Mouse (Mus musculus) heart, postnatal 14 days (tissue): ENCODE data around the gene Ifnlr1. TPM values are rescaled to one million over a fixed set of nuclear protein-coding genes. Genes with fewer than 3 reads are reported as not detected.
"Not testable (repeated sequence)": the region's sequence is repeated elsewhere in the genome, so short reads cannot be mapped to it uniquely, and the experiment has no call there.

Source experiments
- DNase-seq, 2 experiments: peaks; one replicate each; pipeline ENCODE4 v3.0.0; 2021 to 2022
- intact Hi-C: fragments of 180-260 bp; cut with DNase I; formaldehyde crosslinking; loops from one replicate; pipeline ENCODE4 v1.15.1; 2025
- total RNA-seq, 2 experiments: library from RNA; stranded (reverse); gene quantifications; 2 replicates each; pipeline ENCODE4 v1.2.3; 2021

Ifnlr1 gene
- total RNA-seq, 2 experiments from 2014 or later: 2.5 to 2.9 TPM

DNA sequence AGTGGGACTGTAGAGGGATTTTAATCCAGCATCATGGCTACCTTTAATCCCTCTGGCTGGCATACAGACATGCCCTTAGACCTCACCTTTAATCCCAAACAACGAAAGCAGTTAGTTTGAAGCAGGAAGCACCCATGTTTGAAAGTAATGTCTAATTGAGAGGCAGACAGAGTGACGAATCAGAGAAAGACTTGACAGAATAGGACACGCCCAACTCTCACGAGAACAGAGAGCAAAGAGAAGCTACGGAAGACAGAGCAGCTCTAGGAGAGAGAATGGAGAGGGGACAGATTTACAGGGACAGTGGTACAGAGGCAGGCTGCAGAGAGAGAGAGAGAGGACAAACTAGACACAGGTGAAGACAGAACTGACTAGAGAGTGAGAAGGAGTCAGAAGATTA lies 4.3 kb upstream of the Ifnlr1 start:
- intact Hi-C loops: loop anchor here (2.0 to 5.0 kb wide), 2 partner anchors 29 to 86 kb away; no protein-coding TSS in a partner anchor
- DNase-seq: no peak

DNA sequence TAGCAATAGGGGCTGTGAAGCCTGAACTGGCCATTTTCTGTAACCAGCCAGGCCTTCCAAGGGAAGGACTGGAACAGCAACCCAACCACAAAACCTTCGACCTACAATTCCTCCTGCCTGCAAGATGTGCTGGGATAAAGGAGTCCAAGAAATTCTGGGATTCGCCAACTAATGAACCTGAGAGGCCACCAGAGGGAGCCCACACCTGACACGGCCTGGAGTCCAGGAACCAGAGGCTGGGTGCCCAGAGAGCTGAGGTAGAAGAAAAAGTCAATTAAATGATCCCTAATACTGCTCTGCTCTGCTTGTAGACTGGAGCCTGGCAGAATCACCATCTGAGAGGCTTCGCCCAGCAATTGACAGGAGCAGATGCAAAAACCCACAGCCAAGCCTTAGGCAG lies 2.5 kb upstream of the Ifnlr1 start:
- intact Hi-C loops: loop anchor here (2.0 to 5.0 kb wide), 2 partner anchors 27 to 84 kb away; no protein-coding TSS in a partner anchor
- peak; percentile 45 to 57 for DNase-seq

DNA sequence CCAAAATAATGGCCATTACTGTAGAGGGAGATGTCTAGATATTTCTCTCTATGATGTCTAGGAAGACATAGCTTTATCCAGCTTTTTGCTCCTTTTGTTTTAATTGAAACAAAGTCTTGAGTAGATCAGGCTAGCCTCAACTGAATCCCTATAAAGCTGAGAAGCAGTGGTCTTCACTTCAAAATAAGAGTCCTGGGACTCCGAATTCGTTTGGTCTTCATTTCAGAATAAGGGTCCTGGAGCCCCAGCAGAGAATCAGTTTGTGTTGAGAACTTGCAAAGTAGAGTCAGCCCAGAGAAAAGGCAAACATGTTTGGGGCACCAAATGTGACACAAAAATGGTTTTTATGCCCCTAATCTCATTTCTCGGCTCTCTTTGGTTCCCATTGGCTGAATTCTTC lies 1.4 kb upstream of the Ifnlr1 start:
- no peak for DNase-seq
- intact Hi-C loops: loop anchor here (5.0 kb wide), 1 partner anchor 83 kb away; no protein-coding TSS in a partner anchor

DNA sequence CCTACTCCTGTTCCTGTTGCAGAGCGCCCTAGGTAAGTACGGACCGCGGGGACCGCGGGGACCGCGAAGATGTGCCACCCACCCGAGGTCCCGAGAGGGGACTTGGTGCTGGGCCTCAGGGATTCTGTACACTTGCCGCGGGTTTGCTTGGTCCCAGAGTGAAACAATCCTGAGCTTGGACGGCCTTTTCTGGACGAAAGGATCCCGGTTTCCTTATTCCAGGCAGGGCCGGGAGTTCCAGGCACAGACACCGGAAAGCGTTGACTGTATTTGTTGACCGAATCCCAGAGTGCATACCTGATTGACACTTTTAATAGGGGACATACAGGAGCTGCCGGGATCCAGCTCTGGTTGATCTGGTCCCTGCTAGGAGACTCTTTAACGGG lies 474 bp downstream of the Ifnlr1 start:
- intact Hi-C loops: no loop called here

DNA sequence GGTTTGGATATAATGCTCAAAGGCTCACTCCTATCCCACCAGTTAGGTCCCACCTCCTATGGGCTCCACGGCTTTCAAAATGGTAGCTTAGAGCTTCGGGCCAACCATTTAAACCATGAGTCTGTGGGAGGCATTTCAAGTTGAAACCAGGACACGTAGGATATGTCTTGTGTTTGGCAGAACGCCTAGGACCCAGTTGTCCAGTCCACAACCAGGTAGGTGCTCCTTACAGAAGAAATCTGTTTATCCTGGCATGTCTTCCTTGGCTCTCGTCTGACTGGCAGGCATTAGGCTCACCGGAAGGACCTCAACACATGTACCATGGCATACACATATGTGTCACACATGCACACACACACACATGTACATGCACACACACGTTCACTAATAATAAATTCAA lies 3.7 kb downstream of the Ifnlr1 start:
- no peak for DNase-seq
- intact Hi-C loops: no loop called here

More for the DNA sequence above, 474 bp downstream of the Ifnlr1 start:
- peak in 1 of 2 experiments; percentile 22 for DNase-seq

DNA sequence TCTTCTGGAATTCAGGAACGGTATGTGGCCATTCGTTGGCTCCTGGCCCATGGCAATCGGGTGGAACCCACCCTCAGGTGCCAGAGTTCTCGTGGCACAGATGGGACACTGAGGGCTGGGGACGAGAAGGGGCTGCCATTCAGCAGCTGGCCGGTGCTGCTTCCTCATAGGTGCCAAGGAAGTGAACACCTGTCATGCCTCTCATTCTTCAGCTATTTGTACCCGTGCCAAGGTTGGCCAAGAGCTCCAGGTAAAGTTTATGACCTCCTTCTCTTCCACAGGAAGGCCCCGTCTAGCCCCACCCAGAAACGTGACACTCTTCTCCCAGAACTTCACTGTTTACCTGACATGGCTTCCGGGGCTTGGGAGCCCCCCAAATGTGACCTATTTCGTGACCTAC lies 4.2 kb downstream of the Ifnlr1 start:
- intact Hi-C loops: no loop called here
- DNase-seq: no peak

DNA sequence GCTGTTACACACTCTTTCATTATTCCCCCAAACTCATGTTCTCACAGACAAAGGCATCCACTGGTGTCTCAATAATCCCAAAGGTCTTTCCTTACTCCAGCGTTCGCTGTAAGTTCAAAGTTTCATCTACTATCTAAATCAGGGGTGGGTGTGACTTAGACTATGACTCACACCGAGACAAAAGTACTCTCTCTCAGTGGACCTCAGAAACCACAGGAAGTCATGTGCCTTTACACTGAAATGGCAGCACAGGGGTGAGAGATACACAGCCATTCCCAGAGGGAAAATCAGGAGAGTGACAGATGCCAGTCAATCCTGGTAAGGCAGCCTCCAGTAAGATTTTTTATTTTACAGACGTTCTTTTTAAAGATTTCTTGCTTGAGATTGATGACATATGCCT lies 6.8 kb downstream of the Ifnlr1 start:
- intact Hi-C loops: no loop called here
- DNase-seq: no peak

DNA sequence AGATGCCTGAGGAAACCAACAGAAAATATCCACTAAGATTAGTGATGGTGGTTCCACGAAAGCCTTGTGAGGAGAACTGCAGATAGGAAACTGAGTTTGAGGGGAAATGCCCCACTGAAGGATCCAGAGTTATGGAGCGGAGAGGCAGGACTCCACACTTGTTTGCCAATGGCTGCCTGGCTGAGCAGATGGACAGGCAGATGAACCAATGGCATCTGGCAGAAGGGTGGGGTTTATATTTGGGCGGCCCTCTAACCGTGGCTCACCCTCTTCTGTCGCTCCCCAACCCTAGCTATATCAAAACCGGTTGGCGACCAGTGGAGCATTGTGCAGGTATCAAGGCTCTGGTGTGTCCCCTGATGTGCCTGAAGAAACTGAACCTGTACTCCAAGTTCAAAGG lies 12.4 kb downstream of the Ifnlr1 start:
- DNase-seq: no peak
- intact Hi-C loops: no loop called here

DNA sequence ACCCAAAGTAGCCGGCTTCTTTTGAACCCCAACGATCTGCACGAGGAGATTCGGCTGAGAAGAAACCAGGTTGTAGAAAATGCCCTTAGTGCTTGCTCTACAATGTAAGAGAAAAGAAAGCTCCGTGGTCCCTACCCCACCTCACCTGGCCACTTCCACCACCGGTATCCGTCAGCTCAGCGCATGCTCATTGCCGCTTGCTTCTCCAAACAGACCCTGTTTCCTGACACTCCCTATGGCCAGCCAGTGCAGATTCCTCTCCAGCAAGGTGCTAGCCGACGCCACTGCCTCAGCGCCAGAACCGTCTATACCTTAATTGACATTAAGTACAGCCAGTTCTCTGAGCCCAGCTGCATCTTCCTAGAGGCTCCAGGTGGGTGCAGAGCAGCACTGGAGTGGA lies 17.4 kb downstream of the Ifnlr1 start:
- intact Hi-C loops: loop anchor here (10.0 kb wide), 1 partner anchor 181 kb away; no protein-coding TSS in a partner anchor
- DNase-seq: no peak

DNA sequence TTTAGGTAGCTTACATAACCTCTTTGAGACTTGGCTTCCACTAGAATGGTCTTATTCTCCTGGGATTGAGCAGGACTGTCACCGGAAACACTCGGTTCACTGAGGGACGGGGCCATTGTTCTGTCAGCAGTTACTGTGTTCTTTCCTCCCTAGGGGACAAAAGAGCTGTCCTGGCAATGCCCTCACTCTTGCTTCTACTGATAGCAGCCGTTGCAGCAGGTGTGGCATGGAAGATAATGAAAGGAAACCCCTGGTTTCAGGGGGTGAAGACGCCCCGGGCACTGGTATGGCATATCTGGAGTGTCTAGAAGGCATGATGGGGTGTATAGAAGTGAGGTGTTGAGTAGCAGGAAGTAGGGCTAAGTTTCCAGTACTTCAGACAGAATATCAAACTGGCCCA lies 17.9 kb downstream of the Ifnlr1 start:
- intact Hi-C loops: loop anchor here (10.0 kb wide), 1 partner anchor 181 kb away; no protein-coding TSS in a partner anchor
- DNase-seq: peak in 1 of 2 experiments; percentile 25

DNA sequence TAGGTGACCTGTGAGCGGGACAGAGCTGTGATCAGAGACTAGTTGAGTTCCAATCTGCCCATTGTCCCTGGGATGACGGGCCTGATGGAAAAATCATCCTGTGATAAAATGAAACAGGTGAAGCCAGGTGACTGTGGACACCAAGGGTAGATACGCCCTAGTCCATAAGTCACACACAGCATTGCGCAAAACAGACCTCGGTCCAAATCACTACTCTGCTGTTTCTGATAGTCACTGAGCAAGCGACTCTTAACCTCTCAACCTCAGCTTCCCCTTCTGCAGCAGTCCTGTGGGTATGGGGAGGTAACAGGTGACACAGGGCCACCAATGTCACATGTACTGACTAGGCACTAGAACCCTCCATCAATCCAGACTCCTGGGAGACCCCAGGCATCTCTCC lies 20.0 kb downstream of the Ifnlr1 start:
- intact Hi-C loops: loop anchor here (10.0 kb wide), 1 partner anchor 179 kb away; no protein-coding TSS in a partner anchor
- DNase-seq: no peak

DNA sequence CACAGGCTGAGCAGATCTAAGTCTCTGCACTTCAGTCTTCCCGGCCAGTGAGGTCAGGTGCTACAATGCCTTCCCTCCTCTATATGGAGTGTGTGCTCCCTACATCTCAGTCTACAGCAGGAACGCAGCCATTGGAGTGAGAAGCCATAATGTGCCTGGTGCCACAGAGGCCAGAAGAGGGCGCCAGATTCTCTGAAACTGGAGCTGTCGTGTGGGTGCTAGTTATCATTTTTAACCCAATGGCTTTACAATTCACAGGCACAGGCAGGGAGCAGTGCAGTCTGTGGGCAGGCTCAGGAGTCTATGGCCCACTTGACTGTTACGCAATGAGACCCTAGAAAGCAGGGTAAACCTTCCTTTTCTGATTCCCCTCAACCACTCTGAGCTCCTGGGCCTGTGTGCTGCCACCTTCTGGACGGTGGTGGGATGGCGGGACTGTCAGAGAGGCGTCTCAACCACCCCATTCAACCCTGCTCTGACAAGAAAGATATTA lies 23.0 kb downstream of the Ifnlr1 start:
- intact Hi-C loops: loop anchor here (10.0 kb wide), 1 partner anchor 176 kb away; no protein-coding TSS in a partner anchor
- DNase-seq: peak; percentile 80 to 89

DNA sequence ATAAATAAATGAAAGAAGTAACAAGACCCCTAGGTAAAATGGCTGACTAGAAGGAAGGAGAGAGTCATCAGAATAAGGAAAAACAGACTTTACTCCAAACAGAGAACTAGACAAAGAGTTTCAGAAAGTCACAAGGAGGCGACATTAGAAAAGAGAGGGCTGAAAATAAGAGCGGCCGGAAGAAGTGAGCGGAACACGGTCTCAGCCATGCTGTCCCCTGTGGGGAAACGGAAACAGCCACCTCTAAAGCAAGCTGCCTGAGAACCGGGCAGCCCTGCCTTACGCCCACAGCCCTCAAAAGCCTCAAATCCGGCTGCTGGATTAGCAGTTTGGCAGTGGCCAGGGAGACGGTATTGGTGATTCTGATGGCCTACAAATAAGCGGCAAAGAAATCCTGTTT lies 23.5 kb downstream of the Ifnlr1 start:
- intact Hi-C loops: loop anchor here (2.0 to 10.0 kb wide), 3 partner anchors 27 to 175 kb away; no protein-coding TSS in a partner anchor

DNA sequence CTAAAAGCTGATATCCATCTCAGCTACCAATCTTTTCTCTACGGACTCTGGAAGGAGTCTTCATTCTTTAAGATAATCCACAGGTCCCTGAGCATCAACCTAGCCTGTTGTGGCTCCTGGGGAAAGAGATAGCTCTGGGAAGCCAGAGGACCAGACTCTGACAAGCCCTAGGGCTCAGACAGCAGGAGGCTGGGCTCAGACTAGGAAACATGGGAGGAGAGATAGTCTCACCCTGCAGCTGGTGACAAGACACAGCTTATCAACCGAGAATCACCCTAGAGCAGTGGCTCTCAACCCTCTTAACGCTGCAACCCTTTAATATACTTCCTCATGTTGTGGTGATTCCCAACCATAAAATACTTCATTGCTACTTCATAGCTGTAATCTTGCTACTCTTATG lies 24.3 kb downstream of the Ifnlr1 start:
- intact Hi-C loops: loop anchor here (2.0 to 5.0 kb wide), 2 partner anchors 28 to 57 kb away; no protein-coding TSS in a partner anchor
- no peak for DNase-seq

More for the DNA sequence above, 23.5 kb downstream of the Ifnlr1 start:
- no peak for DNase-seq

DNA sequence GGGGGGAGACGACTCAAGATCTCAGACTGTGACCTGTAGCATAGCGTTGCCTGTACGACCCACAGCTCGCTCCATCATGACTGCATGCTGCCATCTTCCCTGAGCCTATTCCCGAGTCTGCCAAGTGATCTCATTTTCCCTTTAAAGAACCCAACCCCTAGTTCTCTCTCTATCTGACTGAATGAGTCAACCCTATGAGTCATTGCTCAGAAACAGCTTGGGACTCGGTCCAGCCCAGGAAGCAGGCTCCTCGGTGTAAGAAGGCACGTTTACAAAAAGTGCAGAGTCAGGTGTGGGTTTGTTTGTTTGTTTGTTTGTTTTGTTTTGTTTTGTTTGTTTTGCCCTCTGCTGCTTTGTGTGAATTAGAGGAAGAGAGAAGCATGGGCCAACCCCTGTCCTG lies 28.7 kb downstream of the Ifnlr1 start:
- DNase-seq: no peak

DNA sequence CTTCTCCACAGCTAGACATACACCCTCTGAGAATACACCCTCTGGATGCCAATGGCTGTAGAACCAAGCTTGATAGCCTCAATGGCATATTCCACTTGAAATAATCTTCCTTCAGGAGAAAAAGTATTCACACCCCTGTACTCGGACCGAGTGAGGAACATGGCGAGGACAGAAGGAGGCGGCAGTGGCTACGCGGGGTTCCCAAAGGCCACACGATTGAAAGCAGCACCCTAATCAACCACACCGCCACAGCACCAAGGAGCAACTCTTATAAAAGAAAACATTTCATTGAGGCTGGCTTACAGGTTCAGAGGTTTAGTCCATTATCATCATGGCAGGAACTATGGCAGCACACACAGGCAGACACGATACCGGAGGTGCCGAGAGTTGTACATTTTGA lies 30.4 kb downstream of the Ifnlr1 start:
- DNase-seq, intact Hi-C loops: not testable (repeated sequence)

More for the DNA sequence above, 28.7 kb downstream of the Ifnlr1 start:
- intact Hi-C loops: loop anchor here (5.0 kb wide), 1 partner anchor 53 kb away; no protein-coding TSS in a partner anchor

DNA sequence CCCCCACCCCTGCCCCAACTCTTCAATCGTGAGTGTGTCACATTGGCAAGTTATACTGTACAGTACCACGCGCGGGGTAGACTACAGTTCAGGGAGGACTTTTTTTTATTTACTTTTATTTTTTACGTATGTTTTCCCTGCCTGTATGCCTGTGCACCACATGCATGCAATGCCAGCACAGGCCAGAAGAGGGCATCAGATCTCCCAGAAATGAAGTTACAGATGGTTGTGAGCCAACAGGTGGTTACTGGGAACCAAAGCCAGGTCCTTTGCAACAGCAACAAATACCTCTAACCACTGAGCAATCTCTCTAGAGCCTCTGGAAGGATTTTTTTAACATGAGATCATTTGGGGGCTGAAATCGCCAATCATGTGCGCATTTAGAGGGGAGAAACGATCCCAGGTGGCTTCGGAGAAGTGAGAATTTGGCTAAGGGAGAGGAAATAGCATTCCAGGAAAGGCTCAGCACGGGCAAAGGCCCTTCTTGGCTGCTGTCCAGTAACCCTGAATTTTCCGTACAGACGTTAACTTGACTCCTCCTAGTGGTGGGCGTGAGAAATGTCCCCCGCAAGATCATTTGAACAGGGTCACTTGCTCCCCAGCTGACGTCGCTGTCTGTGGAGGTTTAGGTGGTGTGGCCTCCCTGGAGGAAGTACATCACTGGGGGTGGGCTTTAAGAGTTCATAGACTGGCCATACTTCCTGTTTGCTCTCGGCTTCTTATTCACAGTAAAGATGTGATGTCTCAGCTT lies 36.6 kb downstream of the Ifnlr1 start:
- intact Hi-C loops: no loop called here

DNA sequence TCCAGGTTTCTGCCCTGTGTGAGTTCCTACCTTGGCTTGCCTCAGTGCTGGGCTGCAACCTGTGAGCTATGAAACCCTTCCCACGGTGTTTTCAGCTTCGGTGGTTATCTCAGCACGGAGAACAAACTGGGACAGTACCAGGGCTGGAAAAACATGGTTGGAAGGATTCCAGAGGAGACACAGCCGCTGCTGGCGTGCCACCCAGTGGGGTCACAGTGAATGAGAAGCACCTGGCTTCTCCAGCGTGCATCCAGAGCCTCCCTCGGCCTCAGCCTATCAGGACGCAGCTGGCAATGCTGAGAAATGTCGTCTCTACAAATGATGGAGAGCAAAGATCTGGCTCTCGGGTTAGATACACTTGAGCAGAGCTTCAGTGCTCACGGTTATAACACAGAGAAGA lies 40.3 kb downstream of the Ifnlr1 start:
- no peak for DNase-seq
- intact Hi-C loops: no loop called here

More for the DNA sequence above, 36.6 kb downstream of the Ifnlr1 start:
- DNase-seq: no peak

DNA sequence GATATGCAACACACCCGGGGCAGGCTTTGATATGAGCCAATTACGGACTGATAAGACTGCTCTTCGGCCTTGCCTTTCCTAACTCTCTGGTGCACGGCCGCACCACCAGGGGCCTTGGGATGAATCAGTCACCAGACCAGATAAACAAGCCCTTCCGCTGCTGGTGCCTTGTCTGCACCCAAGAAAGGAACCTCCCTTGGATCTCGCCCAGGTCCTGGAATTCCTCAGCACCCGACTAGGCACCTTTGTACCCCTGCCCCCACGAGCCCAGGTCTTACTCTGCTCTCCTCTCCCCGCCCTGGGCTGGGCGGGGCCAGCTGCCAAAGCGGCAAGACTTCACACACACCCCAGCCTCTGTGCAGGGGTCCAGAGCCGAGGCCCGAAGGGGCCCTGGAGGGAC lies 41.7 kb downstream of the Ifnlr1 start, which contains the start of gene Il22ra1:
Gene Il22ra1 (plus strand): TSS at position 356 of the 400 bp plus-strand sequence.
- intact Hi-C loops: no loop called here
- DNase-seq: no peak

DNA sequence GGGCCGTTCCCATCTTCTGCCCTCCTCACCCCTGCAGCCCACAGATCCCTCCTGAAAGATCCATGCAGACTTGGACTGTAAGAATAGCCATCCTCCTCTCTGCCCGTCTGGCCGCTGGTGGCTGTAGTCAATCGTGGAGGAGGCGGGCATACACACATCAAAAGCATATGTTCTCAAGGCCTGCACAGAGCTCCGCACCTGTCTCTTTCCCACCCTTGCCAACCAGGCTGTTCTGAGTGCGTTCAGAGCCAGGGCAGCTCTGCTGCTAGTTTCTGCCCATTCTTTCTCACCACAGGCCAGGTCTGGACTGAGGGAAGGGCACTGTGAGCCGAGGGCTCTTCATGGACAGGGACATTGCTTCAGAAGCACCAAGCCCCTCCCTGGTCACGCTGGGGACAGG lies 44.1 kb downstream of the Ifnlr1 start:
- intact Hi-C loops: no loop called here
- no peak for DNase-seq

DNA sequence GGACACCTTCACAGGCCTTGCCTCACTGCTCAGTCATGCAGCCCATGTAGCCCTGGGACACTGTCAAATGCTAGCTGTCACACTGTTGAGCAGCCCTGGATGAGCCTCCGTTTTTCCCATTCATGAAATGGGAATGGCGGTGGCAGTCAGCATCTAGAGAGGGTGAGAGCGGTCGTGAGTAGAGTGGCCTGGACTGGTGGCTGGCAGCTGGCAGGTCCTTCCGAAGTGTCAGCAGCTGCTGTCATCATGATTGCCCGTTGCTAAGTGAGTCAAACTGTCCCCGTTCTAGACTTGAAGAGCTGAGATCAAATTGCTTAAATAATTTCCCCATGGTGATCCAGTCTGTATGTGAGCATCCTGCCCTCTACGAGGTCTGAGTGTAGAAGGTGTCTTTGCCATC lies 44.9 kb downstream of the Ifnlr1 start:
- no peak for DNase-seq
- intact Hi-C loops: no loop called here

DNA sequence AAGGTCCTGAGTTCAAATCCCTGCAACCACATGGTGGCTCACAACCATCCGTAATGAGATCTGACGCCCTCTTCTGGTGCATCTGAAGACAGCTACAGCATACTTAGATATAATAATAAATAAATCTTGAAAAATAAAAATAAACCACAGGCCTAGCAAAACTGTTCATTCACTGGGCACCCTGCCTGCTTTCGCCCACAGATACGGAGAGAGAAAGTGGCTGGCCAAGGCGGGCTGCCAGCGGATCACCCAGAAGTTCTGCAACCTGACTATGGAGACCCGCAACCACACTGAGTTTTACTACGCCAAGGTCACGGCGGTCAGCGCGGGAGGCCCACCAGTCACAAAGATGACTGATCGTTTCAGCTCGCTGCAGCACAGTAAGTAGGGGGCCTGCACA lies 47.8 kb downstream of the Ifnlr1 start:
- intact Hi-C loops: no loop called here
- no peak for DNase-seq
